Mouse (Mus musculus): Measurements from ENCODE around the gene Por.

DNA sequence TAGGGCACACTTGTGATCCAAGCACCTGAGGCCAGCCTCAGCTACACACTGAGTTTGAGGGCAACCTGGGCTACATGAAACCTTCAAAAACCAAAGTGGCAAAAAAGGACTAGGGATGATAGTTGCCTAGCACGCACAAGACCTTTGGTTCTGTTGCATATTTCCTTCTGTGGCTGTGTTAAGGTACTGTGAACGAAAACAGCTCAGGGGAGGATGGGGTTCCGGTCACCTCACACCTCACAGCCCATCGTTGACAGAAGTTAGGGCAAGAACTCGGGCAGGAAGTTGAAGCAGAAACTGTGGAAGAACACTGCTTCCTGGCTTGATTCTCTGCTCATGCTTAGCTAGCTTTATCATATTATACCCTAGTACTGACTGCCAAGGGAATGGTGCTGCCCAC is 39.9 kb downstream of the Por start:
- TF ChIP-seq EP300 (IDR thresholded peaks at IDR 0.05; ENCODE audit: insufficient read depth, low read depth, low read length) (no peak), CTCF (IDR thresholded peaks at IDR 0.05) (no peak), POLR2A (IDR thresholded peaks at IDR 0.05; ENCODE audit: insufficient read depth, low read depth, low read length) (no peak)
